Mouse (Mus musculus) MEL (cell line): ENCODE data around the gene Ocrl. TPM values are rescaled to one million over a fixed set of nuclear protein-coding genes. Genes with fewer than 3 reads are reported as not detected.

Source experiments
- DNase-seq: peaks from one replicate; pipeline ENCODE4 v3.0.0; 2011; ENCODE audit warnings: low read depth, low spot score
- H3K27ac ChIP-seq: 2 replicates; pipeline ENCODE4 v1.5.1; 2012; ENCODE audit warnings: low read depth, mild to moderate bottlenecking, control low read depth, low read length, moderate library complexity; ENCODE audit not compliant: control insufficient read depth
- H3K27me3 ChIP-seq, 2 experiments: fragments of 150-350 bp in 1 of 2; sonication (generic) in 1 of 2; 2 replicates each; pipeline ENCODE4 v1.6.1; 2012; ENCODE audit warnings: low read length in 2 of 2, mild to moderate bottlenecking in 2 of 2, improper control_type of control experiment in 1 of 2, moderate library complexity in 1 of 2; ENCODE audit not compliant: insufficient read depth in 2 of 2, control insufficient read depth in 1 of 2
- H3K36me3 ChIP-seq, 2 experiments: 2 replicates each; pipeline ENCODE4 v1.6.1; 2012 to 2014; ENCODE audit warnings: low read length in 2 of 2, improper control_type of control experiment in 1 of 2, inconsistent platforms in 1 of 2, mild to moderate bottlenecking in 1 of 2; ENCODE audit not compliant: insufficient read depth in 2 of 2, control insufficient read depth in 1 of 2
- H3K4me1 ChIP-seq, 2 experiments: fragments of 150-350 bp in 1 of 2; sonication (generic) in 1 of 2; 2 replicates each; pipeline ENCODE4 v1.6.1; 2012; ENCODE audit warnings: low read length in 2 of 2, improper control_type of control experiment in 1 of 2, mild to moderate bottlenecking in 1 of 2; ENCODE audit not compliant: insufficient read depth in 2 of 2, control insufficient read depth in 1 of 2
- H3K4me3 ChIP-seq, 2 experiments: fragments of 150-350 bp in 1 of 2; sonication (generic) in 1 of 2; 2 replicates each; pipeline ENCODE4 v1.5.1; 2012; ENCODE audit warnings: low read depth in 2 of 2, low read length in 2 of 2, mild to moderate bottlenecking in 2 of 2, moderate library complexity in 2 of 2, control low read depth in 1 of 2, improper control_type of control experiment in 1 of 2; ENCODE audit not compliant: control insufficient read depth in 1 of 2, insufficient read depth in 1 of 2
- H3K79me2 ChIP-seq: 2 replicates; pipeline ENCODE4 v1.6.1; 2012; ENCODE audit warnings: mild to moderate bottlenecking, low read length, moderate library complexity; ENCODE audit not compliant: control insufficient read depth, poor library complexity, insufficient read depth
- H3K9ac ChIP-seq: 2 replicates; pipeline ENCODE4 v1.6.1; 2012; ENCODE audit warnings: low read depth, mild to moderate bottlenecking, control low read depth, low read length, moderate library complexity; ENCODE audit not compliant: control insufficient read depth, poor library complexity, severe bottlenecking
- H3K9me3 ChIP-seq: fragments of 150-350 bp; sonication (generic); replicated peaks from 2 replicates; pipeline ENCODE4 v1.6.1; 2012; ENCODE audit warnings: mild to moderate bottlenecking, low read length, improper control_type of control experiment, moderate library complexity; ENCODE audit not compliant: insufficient read depth
- BHLHE40 ChIP-seq: IDR thresholded peaks from 2 replicates; pipeline ENCODE4 v1.6.1; 2012; ENCODE audit warnings: low read depth, mild to moderate bottlenecking, inconsistent platforms, low read length, improper control_type of control experiment, borderline replicate concordance
- CTCF ChIP-seq, 3 experiments: IDR thresholded peaks in 2 of 3; conservative IDR thresholded peaks in 1 of 3; 2 replicates each; pipeline ENCODE4 v1.5.1; 2011 to 2012; ENCODE audit warnings: low read length in 3 of 3, low read depth in 2 of 3, mild to moderate bottlenecking in 2 of 3, improper control_type of control experiment in 1 of 3, inconsistent platforms in 1 of 3, mixed read lengths in 1 of 3, moderate library complexity in 1 of 3; ENCODE audit not compliant: control insufficient read depth in 1 of 3, insufficient read depth in 1 of 3, poor library complexity in 1 of 3, severe bottlenecking in 1 of 3
- E2F4 ChIP-seq: IDR thresholded peaks from 2 replicates; pipeline ENCODE4 v1.6.1; 2011; ENCODE audit warnings: low read depth, low read length, improper control_type of control experiment, borderline replicate concordance
- ELF1 ChIP-seq: IDR thresholded peaks from 2 replicates; pipeline ENCODE4 v1.6.1; 2014; ENCODE audit warnings: low read depth, mild to moderate bottlenecking, inconsistent platforms, low read length, improper control_type of control experiment, moderate library complexity
- EP300 ChIP-seq, 2 experiments: IDR thresholded peaks; 2 replicates each; pipeline ENCODE4 v1.6.1; 2011; ENCODE audit warnings: improper control_type of control experiment in 2 of 2, low read length in 2 of 2, low read depth in 1 of 2, mild to moderate bottlenecking in 1 of 2
- ETS1 ChIP-seq: IDR thresholded peaks from 2 replicates; pipeline ENCODE4 v1.6.1; 2012; ENCODE audit warnings: low read depth, mild to moderate bottlenecking, inconsistent platforms, low read length, improper control_type of control experiment, moderate library complexity
- GABPA ChIP-seq: IDR thresholded peaks from 2 replicates; pipeline ENCODE4 v1.6.1; 2012; ENCODE audit warnings: low read depth, mild to moderate bottlenecking, inconsistent platforms, low read length, improper control_type of control experiment, moderate library complexity
- GATA1 ChIP-seq: IDR thresholded peaks from 2 replicates; pipeline ENCODE4 v1.6.1; 2011; ENCODE audit warnings: low read depth, low read length, improper control_type of control experiment
- HCFC1 ChIP-seq: IDR thresholded peaks from 2 replicates; pipeline ENCODE4 v1.6.1; 2012; ENCODE audit warnings: low read depth, mild to moderate bottlenecking, inconsistent platforms, low read length, improper control_type of control experiment, moderate library complexity
- JUND ChIP-seq: IDR thresholded peaks from 2 replicates; pipeline ENCODE4 v1.6.1; 2011; ENCODE audit warnings: low read depth, mild to moderate bottlenecking, improper control_type of control experiment, low read length
- KAT2A ChIP-seq: conservative IDR thresholded peaks from 2 replicates; pipeline ENCODE4 v1.6.1; 2012; ENCODE audit warnings: low read depth, low read length, improper control_type of control experiment, inconsistent platforms
- MAFK ChIP-seq: IDR thresholded peaks from 2 replicates; pipeline ENCODE4 v1.6.1; 2011; ENCODE audit warnings: low read depth, mild to moderate bottlenecking, low read length, improper control_type of control experiment, borderline replicate concordance
- MAX ChIP-seq: IDR thresholded peaks from 2 replicates; pipeline ENCODE4 v1.6.1; 2011; ENCODE audit warnings: low read length, improper control_type of control experiment
- MAZ ChIP-seq: IDR thresholded peaks from 2 replicates; pipeline ENCODE4 v1.6.1; 2012; ENCODE audit warnings: low read depth, mild to moderate bottlenecking, inconsistent platforms, low read length, improper control_type of control experiment
- MEF2A ChIP-seq: IDR thresholded peaks from 2 replicates; pipeline ENCODE4 v1.6.1; 2014; ENCODE audit warnings: low read depth, mild to moderate bottlenecking, inconsistent platforms, low read length, improper control_type of control experiment; ENCODE audit not compliant: poor library complexity, insufficient replicate concordance, severe bottlenecking; ENCODE audit errors: extremely low read depth
- MXI1 ChIP-seq: IDR thresholded peaks from 2 replicates; pipeline ENCODE4 v1.6.1; 2011; ENCODE audit warnings: mild to moderate bottlenecking, low read depth, low read length, improper control_type of control experiment
- MYB ChIP-seq: IDR thresholded peaks from 2 replicates; pipeline ENCODE4 v1.6.1; 2011; ENCODE audit warnings: mild to moderate bottlenecking, low read depth, low read length, improper control_type of control experiment
- MYC ChIP-seq: IDR thresholded peaks from 2 replicates; pipeline ENCODE4 v1.6.1; 2011; ENCODE audit warnings: low read depth, mild to moderate bottlenecking, low read length, improper control_type of control experiment, moderate library complexity
- NELFE ChIP-seq: IDR thresholded peaks from 2 replicates; pipeline ENCODE4 v1.6.1; 2011; ENCODE audit warnings: low read depth, low read length, improper control_type of control experiment
- NRF1 ChIP-seq: IDR thresholded peaks from 2 replicates; pipeline ENCODE4 v1.6.1; 2014; ENCODE audit warnings: low read depth, mild to moderate bottlenecking, inconsistent platforms, low read length, improper control_type of control experiment, moderate library complexity; ENCODE audit not compliant: poor library complexity, insufficient read depth, severe bottlenecking
- POLR2A ChIP-seq, 2 experiments: IDR thresholded peaks; 2 replicates each; pipeline ENCODE4 v1.6.1; 2011 to 2012; ENCODE audit warnings: low read length in 2 of 2, mild to moderate bottlenecking in 2 of 2, control low read depth in 1 of 2, improper control_type of control experiment in 1 of 2, low read depth in 1 of 2, moderate library complexity in 1 of 2; ENCODE audit not compliant: control insufficient read depth in 1 of 2, insufficient read depth in 1 of 2, poor library complexity in 1 of 2
- POLR2AphosphoS5 ChIP-seq: IDR thresholded peaks from 2 replicates; pipeline ENCODE4 v1.6.1; 2012; ENCODE audit warnings: low read depth, borderline replicate concordance, mild to moderate bottlenecking, inconsistent platforms, low read length, moderate library complexity, mixed read lengths
- RAD21 ChIP-seq: IDR thresholded peaks from 2 replicates; pipeline ENCODE4 v1.6.1; 2011; ENCODE audit warnings: mild to moderate bottlenecking, low read depth, low read length, improper control_type of control experiment
- RCOR1 ChIP-seq: IDR thresholded peaks from 2 replicates; pipeline ENCODE4 v1.6.1; 2012; ENCODE audit warnings: low read depth, mild to moderate bottlenecking, inconsistent platforms, low read length, improper control_type of control experiment
- SIN3A ChIP-seq: IDR thresholded peaks from 2 replicates; pipeline ENCODE4 v1.6.1; 2012; ENCODE audit warnings: low read length, improper control_type of control experiment, inconsistent platforms
- SMC3 ChIP-seq: IDR thresholded peaks from 2 replicates; pipeline ENCODE4 v1.6.1; 2011; ENCODE audit warnings: low read depth, low read length, improper control_type of control experiment
- TAL1 ChIP-seq: IDR thresholded peaks from 2 replicates; pipeline ENCODE4 v1.6.1; 2012; ENCODE audit warnings: mild to moderate bottlenecking, inconsistent platforms, low read length, moderate library complexity, mixed read lengths
- TCF12 ChIP-seq: IDR thresholded peaks from 2 replicates; pipeline ENCODE4 v1.6.1; 2014; ENCODE audit warnings: low read depth, mild to moderate bottlenecking, inconsistent platforms, low read length, improper control_type of control experiment, moderate library complexity
- UBTF ChIP-seq: IDR thresholded peaks from 2 replicates; pipeline ENCODE4 v1.6.1; 2012; ENCODE audit warnings: low read depth, mild to moderate bottlenecking, inconsistent platforms, low read length, improper control_type of control experiment, moderate library complexity, borderline replicate concordance; ENCODE audit not compliant: insufficient read depth
- USF1 ChIP-seq: IDR thresholded peaks from 2 replicates; pipeline ENCODE4 v1.6.1; 2014; ENCODE audit warnings: low read depth, mild to moderate bottlenecking, inconsistent platforms, low read length, improper control_type of control experiment, moderate library complexity
- USF2 ChIP-seq, 2 experiments: IDR thresholded peaks; 2 replicates each; pipeline ENCODE4 v1.6.1; 2011 to 2012; ENCODE audit warnings: improper control_type of control experiment in 2 of 2, low read length in 2 of 2, borderline replicate concordance in 1 of 2, inconsistent platforms in 1 of 2, low read depth in 1 of 2, mild to moderate bottlenecking in 1 of 2; ENCODE audit not compliant: insufficient read depth in 1 of 2
- ZC3H11A ChIP-seq: IDR thresholded peaks from 2 replicates; pipeline ENCODE4 v1.6.1; 2012; ENCODE audit warnings: low read depth, mild to moderate bottlenecking, inconsistent platforms, low read length, improper control_type of control experiment
- ZKSCAN1 ChIP-seq: IDR thresholded peaks from 2 replicates; pipeline ENCODE4 v1.6.1; 2012; ENCODE audit warnings: low read depth, mild to moderate bottlenecking, inconsistent platforms, low read length, improper control_type of control experiment, moderate library complexity
- ZMIZ1 ChIP-seq: IDR thresholded peaks from 2 replicates; pipeline ENCODE4 v1.6.1; 2012; ENCODE audit warnings: low read depth, mild to moderate bottlenecking, inconsistent platforms, low read length, improper control_type of control experiment, moderate library complexity
- ZNF384 ChIP-seq: IDR thresholded peaks from 2 replicates; pipeline ENCODE4 v1.6.1; 2012; ENCODE audit warnings: low read depth, mild to moderate bottlenecking, inconsistent platforms, low read length, improper control_type of control experiment
- polyA plus RNA-seq, 2 experiments: library from polyadenylated mRNA; stranded (reverse) in 1 of 2; unstranded in 1 of 2; fragments of >175 nt in 1 of 2; fragments of >200 nt in 1 of 2; gene quantifications; 2 replicates each; pipeline versions ENCODE4 v1.2.1 to v1.2.4; 2012; ENCODE audit warnings: low replicate concordance in 2 of 2, low read depth in 1 of 2; ENCODE audit not compliant: insufficient read length in 2 of 2, insufficient read depth in 1 of 2, missing spikeins in 1 of 2
- total RNA-seq: library from RNA; depleted of rRNA; stranded (reverse); fragments of 300-350 nt; gene quantifications from 2 replicates; pipeline ENCODE4 v1.2.3, GENCODE M21; 2012

Ocrl gene
- total and polyA plus RNA-seq, 3 experiments = 6.4 to 22.2 TPM; not detected in 1

DNA sequence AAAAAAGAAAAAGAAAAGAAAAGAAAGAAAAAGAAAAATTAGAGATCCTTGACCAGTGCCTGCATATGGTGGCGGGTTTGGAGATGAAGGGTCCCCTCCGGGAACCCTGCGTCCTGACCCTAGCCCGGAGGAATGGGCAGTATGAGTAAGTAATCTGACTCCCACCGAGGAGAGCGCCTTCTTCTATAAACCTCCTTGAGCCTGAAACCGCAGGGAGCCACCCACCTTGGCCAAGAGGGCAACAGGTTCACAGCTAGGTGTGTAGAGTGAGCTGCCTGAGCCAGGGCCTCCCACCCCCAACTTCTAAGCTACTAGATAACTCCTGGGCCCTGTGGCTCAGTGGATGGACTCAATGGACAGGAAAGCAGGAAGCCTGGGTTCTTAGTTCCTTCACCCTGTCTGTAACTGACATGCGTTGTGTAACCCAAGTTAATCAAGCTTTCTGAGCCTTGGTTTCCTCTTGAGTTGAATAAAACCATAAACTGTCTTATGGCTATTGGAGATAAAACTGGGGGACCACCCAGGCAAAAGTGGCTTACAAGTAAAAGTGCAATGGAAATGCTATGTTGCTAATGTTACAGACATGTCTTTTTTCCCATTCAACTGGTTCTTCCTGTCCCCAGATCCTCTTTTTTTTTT is 836 bp downstream of the Ocrl start:
- Histone ChIP-seq H3K9me3 (no peaks in the 10 kb centered on the region), H3K9ac (peak overlapping the region; percentile 85), H3K79me2 (no peaks in the 10 kb centered on the region; the same call in none of the 2 replicates), H3K27me3 (no peaks in the 10 kb centered on the region), H3K36me3 (peaks cover 0 to 12% of the 10 kb centered on the region in 2 experiments; a peak in 2 of 4 replicates), H3K4me1 (peaks cover 3 to 8% of the 10 kb centered on the region in 2 experiments; a peak in 2 of 4 replicates), H3K27ac (peak overlapping the region; percentile 64), H3K4me3 (peak overlapping the region; percentile 54 to 93)
- peak; percentile 84 for DNase-seq
- TF ChIP-seq USF1 (no peak), GATA1 (peak; percentile 63), SMC3 (no peak), ETS1 (no peak), NRF1 (0 out of 2 replicates have a peak, but pooled peaks have one; percentile 31), GABPA (no peak), ZKSCAN1 (no peak), MEF2A (no peak), E2F4 (no peak), ZMIZ1 (0 out of 2 replicates have a peak, but pooled peaks have one; percentile 7), ELF1 (peak; percentile 49; the same call in 1 of the 2 replicates), TCF12 (peak; percentile 76), ZNF384 (peak; percentile 41), UBTF (no peak), MAFK (no peak), POLR2A (IDR thresholded peaks at IDR 0.05; ENCODE audit: control insufficient read depth in 1 of 2, insufficient read depth in 1 of 2, low read depth in 1 of 2, low read length in 2 of 2, poor library complexity in 1 of 2) (no peak), POLR2AphosphoS5 (no peak), BHLHE40 (no peak), RAD21 (no peak), KAT2A (no peak), RCOR1 (0 out of 2 replicates have a peak, but pooled peaks have one; percentile 12), ZC3H11A (no peak), MAZ (no peak), NELFE (peak; percentile 24; the same call in 1 of the 2 replicates), JUND (no peak), CTCF (IDR thresholded peaks at IDR 0.05 in 2 of 3, conservative IDR thresholded peaks at IDR 0.05 in 1 of 3; ENCODE audit: control insufficient read depth in 1 of 3, insufficient read depth in 1 of 3, low read depth in 2 of 3, low read length in 3 of 3, poor library complexity in 1 of 3, severe bottlenecking in 1 of 3) (no peak), USF2 (IDR thresholded peaks at IDR 0.05; ENCODE audit: borderline replicate concordance in 1 of 2, insufficient read depth in 1 of 2, low read depth in 1 of 2, low read length in 2 of 2) (no peak), HCFC1 (peak; percentile 19; the same call in 1 of the 2 replicates), MAX (no peak), TAL1 (peak; percentile 35; the same call in 1 of the 2 replicates), MYB (peak; percentile 40; the same call in 1 of the 2 replicates), EP300 (IDR thresholded peaks at IDR 0.05; ENCODE audit: low read depth in 1 of 2, low read length in 2 of 2) (peak; percentile 73 to 78), MYC (no peak), MXI1 (peak; percentile 18; the same call in 1 of the 2 replicates), SIN3A (peak; percentile 72)
